Mouse (Mus musculus): ENCODE results near the gene Rps15. TPM values are rescaled to one million over a fixed set of nuclear protein-coding genes. Genes with fewer than 3 reads are reported as not detected.

Gene Rps15
- polyA plus RNA-seq, 1 experiment from 2014 or later: 882 TPM

DNA sequence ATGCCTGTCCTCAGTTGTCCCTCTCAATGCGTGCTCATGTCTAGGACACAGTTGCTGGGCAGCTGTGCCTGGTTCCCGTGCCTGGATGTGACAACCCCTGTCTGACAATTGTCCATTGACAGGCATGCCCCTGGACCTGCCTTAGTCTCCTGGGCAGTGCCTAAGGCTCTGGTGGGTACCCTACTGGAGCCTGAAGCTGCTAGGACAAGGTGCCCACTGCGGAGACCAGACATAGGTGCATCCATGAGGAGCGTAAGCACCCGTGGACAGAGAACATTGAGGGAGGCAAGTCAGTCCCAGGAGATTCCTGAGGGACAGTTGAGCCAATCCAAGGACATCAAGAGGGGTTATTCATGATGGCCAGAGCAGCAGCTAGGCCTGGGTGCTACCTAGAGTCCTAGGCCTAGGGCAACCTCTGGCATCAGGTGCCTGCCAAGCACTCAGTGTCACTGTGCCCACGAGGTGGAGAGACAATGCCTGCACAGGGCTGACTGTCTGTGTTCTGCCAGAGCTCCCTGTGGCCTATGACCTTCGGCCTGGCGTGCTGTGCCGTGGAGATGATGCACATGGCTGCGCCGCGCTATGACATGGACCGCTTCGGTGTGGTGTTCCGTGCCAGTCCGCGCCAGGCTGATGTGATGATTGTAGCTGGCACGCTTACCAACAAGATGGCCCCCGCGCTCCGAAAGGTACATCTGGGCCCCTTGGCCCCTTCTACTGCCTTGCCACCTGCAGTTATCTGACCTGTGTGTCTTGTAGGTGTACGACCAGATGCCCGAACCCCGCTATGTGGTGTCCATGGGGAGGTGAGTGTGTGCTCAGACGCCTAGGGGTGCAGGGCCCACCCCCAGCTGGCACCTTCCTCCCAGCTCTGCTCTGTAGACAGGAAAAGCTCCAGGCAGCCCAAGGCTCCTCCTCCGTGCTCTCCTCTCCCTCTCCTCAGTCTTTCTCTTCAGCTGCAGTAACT lies 37.6 kb upstream of the Rps15 start:
- no peak for DNase-seq (ENCODE audit: low spot score)
- H3K4me1 ChIP-seq: peaks cover 47% of the 10 kb centered on the region
- no peaks in the 10 kb centered on the region for H3K27me3 ChIP-seq (ENCODE audit: insufficient read depth, poor library complexity, severe bottlenecking)
- peaks cover 73% of the 10 kb centered on the region for H3K36me3 ChIP-seq
- 94% methylated on average over 26 of the region's 26 CpGs for WGBS
- H3K27ac ChIP-seq: no peak overlapping the region
- H3K4me3 ChIP-seq: no peak overlapping the region
- no peaks in the 10 kb centered on the region for H3K9me3 ChIP-seq

DNA sequence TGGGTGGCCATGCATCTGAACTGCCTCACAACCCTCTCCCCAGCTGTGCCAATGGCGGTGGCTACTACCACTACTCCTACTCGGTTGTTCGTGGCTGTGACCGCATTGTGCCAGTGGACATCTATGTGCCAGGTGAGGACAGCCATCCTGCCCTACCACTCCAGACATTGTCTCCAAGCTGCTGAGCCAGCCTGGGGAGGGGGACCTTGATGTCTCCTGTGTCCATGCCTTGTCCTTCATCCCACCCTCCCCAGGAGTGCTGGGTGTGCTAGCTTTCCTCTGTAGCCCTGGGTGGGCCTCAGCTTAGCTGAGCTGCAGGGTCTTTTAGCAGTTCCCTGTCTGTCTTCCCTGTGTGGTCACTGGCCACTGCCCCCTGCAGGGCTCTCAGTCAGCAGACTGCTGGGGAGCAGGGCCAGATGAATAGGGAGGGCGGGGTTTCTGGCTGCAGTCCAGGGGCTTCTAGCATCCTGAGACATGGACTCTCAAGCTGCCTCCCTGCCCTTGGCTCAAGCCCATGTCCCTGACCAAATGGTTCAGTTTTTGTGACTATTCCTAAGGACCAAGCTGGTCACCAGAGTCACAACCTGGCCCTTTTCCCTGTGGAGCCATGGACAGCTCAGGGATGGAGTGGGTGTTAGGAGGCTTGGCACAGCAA lies 36.2 kb upstream of the Rps15 start:
- Histone ChIP-seq H3K4me1 (peaks cover 49% of the 10 kb centered on the region), H3K27me3 (ENCODE audit: insufficient read depth, poor library complexity, severe bottlenecking) (no peaks in the 10 kb centered on the region), H3K9me3 (no peaks in the 10 kb centered on the region), H3K27ac (no peak overlapping the region), H3K4me3 (no peak overlapping the region), H3K36me3 (peaks cover 73% of the 10 kb centered on the region)
- no peak for DNase-seq (ENCODE audit: low spot score)
- WGBS: 86% methylated on average over 5 of the region's 5 CpGs

DNA sequence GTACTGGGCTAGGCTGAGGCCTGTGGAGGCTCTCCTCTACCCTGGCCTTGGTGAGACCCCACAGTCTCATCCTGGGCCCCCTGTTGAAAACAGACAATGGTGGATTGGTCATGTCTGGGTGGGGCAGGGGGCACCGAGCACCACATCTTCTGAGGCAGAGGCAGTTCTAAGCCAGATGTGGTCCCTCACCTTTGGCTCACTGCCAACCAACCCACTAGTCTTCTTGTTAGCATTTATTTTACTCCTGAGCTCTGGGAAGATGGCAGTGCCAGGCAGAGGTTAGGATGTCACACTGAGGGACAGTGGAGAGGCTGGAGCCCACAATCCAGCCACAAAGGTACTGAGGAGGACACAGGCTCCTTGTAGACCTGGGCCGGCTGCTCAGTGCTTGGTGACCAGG lies 34.3 kb upstream of the Rps15 start:
- peaks cover 63% of the 10 kb centered on the region for H3K36me3 ChIP-seq
- no peaks in the 10 kb centered on the region for H3K9me3 ChIP-seq
- H3K27me3 ChIP-seq (ENCODE audit: insufficient read depth, poor library complexity, severe bottlenecking): no peaks in the 10 kb centered on the region
- 88% methylated on average over 2 of the region's 2 CpGs for WGBS
- no peak for DNase-seq (ENCODE audit: low spot score)
- H3K27ac ChIP-seq: no peak overlapping the region
- no peak overlapping the region for H3K4me3 ChIP-seq
- peaks cover 56% of the 10 kb centered on the region for H3K4me1 ChIP-seq

DNA sequence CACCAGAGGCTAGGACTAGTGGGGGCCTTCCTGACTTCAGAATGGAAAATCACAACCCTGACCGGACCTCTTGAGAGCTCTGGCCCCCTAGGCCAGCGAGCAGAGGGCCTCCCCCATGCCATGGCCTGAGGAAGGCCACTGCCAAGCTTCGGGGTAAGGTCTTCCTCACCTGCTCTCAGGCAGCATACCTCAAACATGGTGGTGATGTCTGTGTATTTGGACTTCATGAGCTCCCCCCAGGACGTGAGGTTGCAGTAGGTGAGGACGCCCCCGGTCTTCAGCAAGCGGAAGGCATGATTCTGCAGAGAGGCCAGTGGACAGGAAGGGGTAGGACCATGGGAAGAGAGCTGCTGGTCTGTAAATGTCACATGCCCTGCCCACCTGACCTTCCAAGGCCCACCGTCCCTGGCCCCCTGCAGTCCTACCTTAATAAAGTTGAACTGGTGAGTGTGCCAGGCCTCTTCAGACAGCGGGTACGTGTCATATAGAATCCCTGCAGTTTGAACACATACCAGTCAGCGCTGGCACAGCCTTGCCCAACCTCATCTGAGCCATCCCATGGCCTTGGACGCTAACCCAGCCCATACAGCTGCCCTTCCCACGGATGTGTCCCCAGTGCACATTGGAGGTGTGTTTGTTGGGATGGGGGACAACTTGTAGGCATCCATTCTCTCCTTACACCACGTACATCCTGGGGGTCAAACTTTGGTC lies 33.3 kb upstream of the Rps15 start:
- Histone ChIP-seq H3K9me3 (no peaks in the 10 kb centered on the region), H3K27me3 (ENCODE audit: insufficient read depth, poor library complexity, severe bottlenecking) (no peaks in the 10 kb centered on the region), H3K4me3 (peak overlapping the region; percentile 71), H3K36me3 (peaks cover 54% of the 10 kb centered on the region), H3K27ac (peak overlapping the region; percentile 92), H3K4me1 (peaks cover 57% of the 10 kb centered on the region)
- WGBS: 91% methylated on average over 14 of the region's 14 CpGs
- no peak for DNase-seq (ENCODE audit: low spot score)

DNA sequence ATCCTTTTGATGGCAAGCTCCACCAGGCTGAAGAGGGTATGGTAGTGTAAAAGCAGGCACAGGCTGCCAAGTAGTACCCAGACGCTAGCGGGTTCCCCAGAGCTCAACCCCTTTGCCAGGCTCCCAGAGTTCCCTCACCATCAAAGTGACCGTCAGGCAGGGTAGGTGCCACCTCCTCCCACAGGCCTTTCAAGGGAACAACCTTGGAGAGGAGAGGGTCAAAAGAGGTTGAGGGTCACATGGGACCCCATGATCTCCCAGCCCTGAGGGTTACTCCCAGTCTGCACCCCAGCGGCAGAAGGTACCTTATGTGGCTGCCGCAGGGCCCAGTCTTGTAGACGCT lies 32.8 kb upstream of the Rps15 start:
- 69% methylated on average over 6 of the region's 6 CpGs for WGBS
- Histone ChIP-seq H3K9me3 (no peaks in the 10 kb centered on the region), H3K4me3 (peak overlapping the region; percentile 71), H3K27me3 (ENCODE audit: insufficient read depth, poor library complexity, severe bottlenecking) (no peaks in the 10 kb centered on the region), H3K4me1 (peaks cover 57% of the 10 kb centered on the region), H3K36me3 (peaks cover 49% of the 10 kb centered on the region), H3K27ac (peak overlapping the region; percentile 92)
- DNase-seq (ENCODE audit: low spot score): no peak

DNA sequence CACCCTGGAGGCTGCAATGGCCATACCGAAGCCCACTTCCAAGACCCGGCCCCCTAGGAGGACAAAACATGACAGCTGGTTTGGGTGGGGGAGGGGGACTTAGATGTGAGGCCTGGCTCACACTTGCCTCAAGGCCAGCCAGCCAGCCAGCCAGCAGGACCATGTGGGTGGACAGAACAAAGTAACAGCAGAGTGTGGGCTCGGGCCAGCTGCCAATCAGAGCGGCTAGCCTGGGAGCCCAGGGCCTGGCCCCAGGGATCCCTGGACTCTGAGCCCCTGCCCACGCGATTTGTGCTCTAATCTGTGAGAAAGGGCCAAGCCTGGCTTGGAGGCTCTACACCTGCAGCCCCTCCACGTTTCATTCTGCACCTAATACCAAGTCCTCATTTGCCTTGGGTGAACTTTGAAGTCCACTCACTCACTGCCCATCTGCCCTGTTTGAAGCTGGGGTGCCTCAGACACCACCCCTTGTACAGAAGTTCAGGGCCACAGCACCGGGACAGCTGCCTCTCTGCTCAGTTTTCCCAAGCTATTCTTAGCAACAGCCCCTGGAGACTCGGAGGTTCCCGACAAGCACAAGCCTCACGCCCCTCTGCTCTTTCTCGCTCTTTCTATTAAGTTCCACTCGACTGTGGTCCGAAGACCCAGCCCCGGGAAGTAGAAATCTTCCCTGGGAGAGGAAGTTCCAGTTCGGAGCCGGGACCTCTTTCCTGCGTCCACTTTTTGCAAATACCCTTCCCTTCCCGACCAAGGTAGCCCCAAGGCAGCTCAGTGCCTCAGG lies 32.2 kb upstream of the Rps15 start:
- Histone ChIP-seq H3K27ac (peak overlapping the region; percentile 92), H3K4me1 (peaks cover 57% of the 10 kb centered on the region), H3K27me3 (ENCODE audit: insufficient read depth, poor library complexity, severe bottlenecking) (no peaks in the 10 kb centered on the region), H3K4me3 (peak overlapping the region; percentile 71), H3K9me3 (no peaks in the 10 kb centered on the region), H3K36me3 (peaks cover 43% of the 10 kb centered on the region)
- no peak for DNase-seq (ENCODE audit: low spot score)
- WGBS: 6% methylated on average over 19 of the region's 19 CpGs

DNA sequence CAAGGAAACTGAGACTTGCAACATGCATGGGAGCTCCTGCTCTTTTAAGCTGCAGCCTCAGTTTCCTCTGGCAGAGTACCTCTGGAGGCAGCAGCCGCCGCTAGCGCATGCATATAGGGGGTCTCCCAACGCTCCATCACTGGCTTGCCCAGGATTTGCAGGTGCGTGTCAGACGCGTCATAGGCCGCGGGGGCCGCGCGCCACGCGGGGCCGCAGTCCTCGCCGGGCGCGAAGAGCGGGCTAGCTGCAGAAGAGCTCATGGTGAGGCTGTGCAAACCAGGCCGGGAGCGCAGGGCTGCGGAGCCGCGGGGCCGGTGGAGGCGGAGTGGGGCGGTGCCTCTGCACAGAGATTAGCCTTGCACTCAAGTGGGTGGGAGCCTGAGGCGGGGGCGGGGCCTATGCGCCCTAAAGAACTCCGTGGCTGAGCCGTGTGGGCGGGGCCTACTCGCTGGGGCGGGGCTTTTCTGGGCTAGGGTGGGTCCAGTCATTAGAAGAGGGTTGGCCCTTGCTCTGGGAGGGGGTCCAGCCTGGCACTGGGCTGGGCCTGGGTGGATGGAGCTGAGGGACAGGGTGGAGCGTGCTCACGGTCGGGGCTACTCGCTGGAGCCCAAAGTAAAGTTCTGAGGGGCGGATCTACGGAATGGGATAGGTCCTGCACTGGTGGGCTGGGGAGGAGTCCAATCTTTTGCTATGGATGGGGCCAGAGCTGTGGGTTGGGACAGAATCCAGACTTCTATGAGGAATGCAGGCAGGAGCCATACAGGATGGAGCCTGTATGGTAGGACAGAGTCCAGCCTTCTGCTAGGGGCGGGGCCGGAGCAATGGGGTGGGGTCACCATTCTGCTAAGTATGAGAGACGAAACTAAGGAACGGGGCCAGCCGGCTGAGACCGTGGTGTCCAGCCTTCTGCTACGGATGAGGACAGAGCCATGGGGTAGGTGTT lies 31.3 kb upstream of the Rps15 start, which contains the start of the genes Gamt and Dazap1:
Gene Gamt, minus strand, starts transcription at position 371 of the 943 bp plus-strand sequence.
Gene Dazap1, plus strand, starts transcription at position 845 of the 943 bp plus-strand sequence.
- Histone ChIP-seq H3K27me3 (ENCODE audit: insufficient read depth, poor library complexity, severe bottlenecking) (no peaks in the 10 kb centered on the region), H3K27ac (peak within 1 kb of the TSS; percentile 92), H3K4me3 (peak within 1 kb of the TSS; percentile 71), H3K36me3 (peaks cover 34% of the 10 kb centered on the region), H3K4me1 (peaks cover 57% of the 10 kb centered on the region), H3K9me3 (no peaks in the 10 kb centered on the region)
- DNase-seq (ENCODE audit: low spot score): peak; percentile 100
- WGBS: under 1% methylated on average over 49 of the region's 49 CpGs

DNA sequence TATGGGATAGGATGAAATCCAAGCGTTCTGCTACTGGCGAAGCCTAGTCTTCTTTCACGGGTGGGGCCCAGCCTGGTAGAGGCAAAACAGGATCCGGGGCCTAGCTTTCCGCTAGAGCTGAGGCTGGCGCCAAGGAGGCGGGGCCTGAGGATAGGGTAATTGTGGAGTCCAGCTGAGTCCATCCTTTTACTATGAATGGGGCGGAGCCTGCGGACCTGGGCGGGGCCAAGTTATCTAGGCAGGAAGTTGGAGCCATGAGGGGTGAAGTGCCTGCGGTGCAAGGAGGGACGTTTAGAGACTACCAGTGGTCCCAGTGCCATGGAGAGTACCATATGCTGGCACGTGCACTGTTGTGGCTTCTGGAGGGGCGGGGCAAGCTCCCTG lies 30.7 kb upstream of the Rps15 start:
- peak overlapping the region; percentile 71 for H3K4me3 ChIP-seq
- no peaks in the 10 kb centered on the region for H3K9me3 ChIP-seq
- H3K4me1 ChIP-seq: peaks cover 59% of the 10 kb centered on the region
- WGBS: under 1% methylated on average over 14 of the region's 14 CpGs
- no peaks in the 10 kb centered on the region for H3K27me3 ChIP-seq (ENCODE audit: insufficient read depth, poor library complexity, severe bottlenecking)
- peak; percentile 98 for DNase-seq (ENCODE audit: low spot score)
- peak overlapping the region; percentile 92 for H3K27ac ChIP-seq
- H3K36me3 ChIP-seq: peaks cover 28% of the 10 kb centered on the region

DNA sequence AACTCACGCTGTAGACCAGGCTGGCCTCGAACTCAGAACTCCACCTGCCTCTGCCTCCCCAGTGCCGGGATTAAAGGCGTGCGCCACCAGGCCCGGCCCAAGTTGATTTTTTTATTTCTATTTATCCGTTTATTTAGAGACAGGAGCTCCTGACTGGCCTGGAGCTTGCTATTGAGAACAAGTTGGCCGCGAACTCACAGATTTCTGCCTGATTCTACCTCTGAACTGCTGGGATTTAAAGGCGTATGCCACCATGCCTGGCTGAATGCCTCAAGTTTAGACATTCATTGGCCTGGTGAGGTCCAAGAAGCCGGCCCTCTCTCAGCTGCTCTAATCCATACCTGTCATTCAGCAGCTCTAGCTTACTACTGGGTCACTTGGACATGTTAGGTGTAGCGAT lies 30.1 kb upstream of the Rps15 start:
- DNase-seq (ENCODE audit: low spot score): no peak
- no peaks in the 10 kb centered on the region for H3K27me3 ChIP-seq (ENCODE audit: insufficient read depth, poor library complexity, severe bottlenecking)
- 69% methylated on average over 12 of the region's 12 CpGs for WGBS
- peak overlapping the region; percentile 71 for H3K4me3 ChIP-seq
- H3K4me1 ChIP-seq: peaks cover 65% of the 10 kb centered on the region
- no peaks in the 10 kb centered on the region for H3K9me3 ChIP-seq
- peak overlapping the region; percentile 92 for H3K27ac ChIP-seq
- H3K36me3 ChIP-seq: peaks cover 24% of the 10 kb centered on the region

DNA sequence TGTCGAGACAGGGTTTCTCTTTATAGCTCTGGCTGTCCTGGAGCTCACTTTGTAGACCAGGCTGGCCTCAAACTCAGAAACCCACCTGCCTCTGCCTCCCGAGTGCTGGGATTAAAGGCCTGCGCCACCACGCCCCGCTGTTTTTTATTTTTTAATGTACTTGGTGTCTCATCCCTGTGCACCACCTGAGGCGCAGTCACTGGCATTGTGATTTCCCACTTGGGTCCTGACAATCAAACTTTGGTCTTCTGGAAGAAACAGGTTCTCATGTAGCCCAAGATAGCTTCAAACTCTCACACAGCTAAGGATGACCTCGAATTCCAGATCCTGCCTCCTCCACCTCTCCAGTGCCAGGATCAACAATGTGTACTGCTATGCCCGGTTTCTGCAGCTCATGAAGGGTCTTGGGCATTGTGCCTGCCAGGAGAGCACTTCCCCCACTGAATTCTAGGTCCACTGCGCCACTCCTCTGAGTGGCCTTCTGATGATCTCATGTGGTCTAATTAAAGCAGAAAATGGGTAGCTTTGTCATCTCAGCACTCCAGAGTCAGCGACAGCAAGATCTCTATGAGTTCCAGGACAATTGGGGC lies 29.4 kb upstream of the Rps15 start:
- no peak overlapping the region; the same call in 1 of the 2 replicates for H3K27ac ChIP-seq
- H3K4me1 ChIP-seq: peaks cover 72% of the 10 kb centered on the region
- no peak overlapping the region for H3K4me3 ChIP-seq
- H3K36me3 ChIP-seq: peaks cover 25% of the 10 kb centered on the region
- DNase-seq (ENCODE audit: low spot score): no peak
- H3K9me3 ChIP-seq: no peaks in the 10 kb centered on the region
- 92% methylated on average over 10 of the region's 10 CpGs for WGBS
- H3K27me3 ChIP-seq (ENCODE audit: insufficient read depth, poor library complexity, severe bottlenecking): no peaks in the 10 kb centered on the region
